Mouse (Mus musculus): ENCODE measurements around the gene Tulp2. TPM values are rescaled to one million over a fixed set of nuclear protein-coding genes. Genes with fewer than 3 reads are reported as not detected.

Tulp2 gene
- total RNA-seq (2021) = under 1 TPM in 1 of 2 experiments, not detected in 1; 0.39 TPM
- long read RNA-seq, experiment 1, partial matches to known transcripts = 0 of 1 reads
- long read RNA-seq, experiment 1, other reads (novel, unspliced or antisense) = 1 of 1 reads
- long read RNA-seq, experiment 2, partial matches to known transcripts = 0 of 1 reads
- long read RNA-seq, experiment 2, other reads (novel, unspliced or antisense) = 1 of 1 reads

GRCm38 (mm10) chr7:45481374-45481927 is at the start of gene Tulp2:
Gene Tulp2 (plus strand): TSS chr7:45481877.
- intact Hi-C loops (cut with DNase I) = no loop called here
- DNase-seq = no peak

- intact Hi-C loops (cut with DNase I) = no loop called here
- DNase-seq = no peak
Measured at GRCm38 (mm10) chr7:45433835-45434202, 47.9 kb upstream of the Tulp2 start.

GRCm38 (mm10) chr7:45434203-45435015 is 47.3 kb upstream of the Tulp2 start, which contains the start of gene Gys1:
Gene Gys1 (plus strand): TSS chr7:45434844.
- peak; percentile 100 for DNase-seq
- intact Hi-C loops (cut with DNase I) = loop anchor here (5.0 kb wide), 1 partner anchor 132 kb away; no protein-coding TSS in a partner anchor

GRCm38 (mm10) chr7:45435038-45435437 is 46.6 kb upstream of the Tulp2 start:
- DNase-seq = peak in 1 of 2 experiments; percentile 32
- intact Hi-C loops (cut with DNase I) = loop anchor here (5.0 kb wide), 1 partner anchor 133 kb away; no protein-coding TSS in a partner anchor

GRCm38 (mm10) chr7:45436444-45436843 is 45.2 kb upstream of the Tulp2 start:
- intact Hi-C loops (cut with DNase I) = loop anchor here (5.0 kb wide), 1 partner anchor 134 kb away; no protein-coding TSS in a partner anchor
- DNase-seq = no peak

GRCm38 (mm10) chr7:45437046-45437445 is 44.6 kb upstream of the Tulp2 start:
- no peak for DNase-seq
- intact Hi-C loops (cut with DNase I) = loop anchor here (5.0 kb wide), 1 partner anchor 135 kb away; no protein-coding TSS in a partner anchor

GRCm38 (mm10) chr7:45437521-45438276 is 44.0 kb upstream of the Tulp2 start, which contains the start of gene Ruvbl2:
Gene Ruvbl2 (minus strand): TSS chr7:45438096.
- intact Hi-C loops (cut with DNase I) = loop anchor here (1.0 to 5.0 kb wide), 2 partner anchors 31 to 135 kb away; no protein-coding TSS in a partner anchor
- peak; percentile 52 to 54 for DNase-seq

GRCm38 (mm10) chr7:45443526-45444420 is 37.9 kb upstream of the Tulp2 start:
- no peak for DNase-seq
- intact Hi-C loops (cut with DNase I) = no loop called here

GRCm38 (mm10) chr7:45446589-45446988 is 35.1 kb upstream of the Tulp2 start:
- intact Hi-C loops (cut with DNase I) = no loop called here
- DNase-seq = no peak

GRCm38 (mm10) chr7:45447325-45447990 is 34.2 kb upstream of the Tulp2 start:
- DNase-seq = no peak
- intact Hi-C loops (cut with DNase I) = no loop called here

GRCm38 (mm10) chr7:45449974-45450373 is 31.7 kb upstream of the Tulp2 start:
- no peak for DNase-seq
- intact Hi-C loops (cut with DNase I) = loop anchor here (5.0 kb wide), 1 partner anchor 112 kb away; no protein-coding TSS in a partner anchor

GRCm38 (mm10) chr7:45451344-45451982 is 30.2 kb upstream of the Tulp2 start:
- intact Hi-C loops (cut with DNase I) = loop anchor here (5.0 kb wide), 1 partner anchor 111 kb away; no protein-coding TSS in a partner anchor

GRCm38 (mm10) chr7:45454971-45455370 is 26.7 kb upstream of the Tulp2 start:
- intact Hi-C loops (cut with DNase I) = loop anchor here (5.0 kb wide), 1 partner anchor 107 kb away; no protein-coding TSS in a partner anchor
- DNase-seq = no peak

More at GRCm38 (mm10) chr7:45451344-45451982, 30.2 kb upstream of the Tulp2 start:
- DNase-seq = peak; percentile 71 to 78

- DNase-seq = no peak
- intact Hi-C loops (cut with DNase I) = no loop called here
Measured at GRCm38 (mm10) chr7:45455932-45456696, 25.6 kb upstream of the Tulp2 start.

- intact Hi-C loops (cut with DNase I) = no loop called here
- no peak for DNase-seq
Measured at GRCm38 (mm10) chr7:45456721-45457203, 24.9 kb upstream of the Tulp2 start.

GRCm38 (mm10) chr7:45457204-45458060 is 24.2 kb upstream of the Tulp2 start:
- no peak for DNase-seq

More at GRCm38 (mm10) chr7:45457204-45458060, 24.2 kb upstream of the Tulp2 start:
- intact Hi-C loops (cut with DNase I) = no loop called here

Measured in gastrocnemius, postnatal 36 days (tissue).